Mouse (Mus musculus): ENCODE results near the gene Mical1. TPM values are rescaled to one million over a fixed set of nuclear protein-coding genes. Genes with fewer than 3 reads are reported as not detected.

The Mical1 gene
- polyA plus RNA-seq, 1 experiment = 34.2 TPM

- no peak for DNase-seq (ENCODE audit: low read depth)
- no peak for TF ChIP-seq CTCF (IDR thresholded peaks at IDR 0.05; ENCODE audit: borderline replicate concordance, extremely low read depth, insufficient read depth, insufficient read length)
- no peak for TF ChIP-seq POLR2A (IDR thresholded peaks at IDR 0.05; ENCODE audit: borderline replicate concordance, extremely low read depth, insufficient read depth, insufficient read length, poor library complexity, severe bottlenecking)
These were observed 28.9 kb downstream of the Mical1 start for GRCm38 (mm10) chr10:41504996-41505395.

GRCm38 (mm10) chr10:41505446-41505845, 29.3 kb downstream of the Mical1 start:
- TF ChIP-seq CTCF (IDR thresholded peaks at IDR 0.05; ENCODE audit: borderline replicate concordance, extremely low read depth, insufficient read depth, insufficient read length) = peak; percentile 70
- DNase-seq (ENCODE audit: low read depth) = peak; percentile 94

GRCm38 (mm10) chr10:41509160-41509559, 33.0 kb downstream of the Mical1 start:
- no peak for DNase-seq (ENCODE audit: low read depth)
- TF ChIP-seq POLR2A (IDR thresholded peaks at IDR 0.05; ENCODE audit: borderline replicate concordance, extremely low read depth, insufficient read depth, insufficient read length, poor library complexity, severe bottlenecking) = no peak
- TF ChIP-seq CTCF (IDR thresholded peaks at IDR 0.05; ENCODE audit: borderline replicate concordance, extremely low read depth, insufficient read depth, insufficient read length) = peak; percentile 41; the same call in 1 of the 2 replicates

DNA sequence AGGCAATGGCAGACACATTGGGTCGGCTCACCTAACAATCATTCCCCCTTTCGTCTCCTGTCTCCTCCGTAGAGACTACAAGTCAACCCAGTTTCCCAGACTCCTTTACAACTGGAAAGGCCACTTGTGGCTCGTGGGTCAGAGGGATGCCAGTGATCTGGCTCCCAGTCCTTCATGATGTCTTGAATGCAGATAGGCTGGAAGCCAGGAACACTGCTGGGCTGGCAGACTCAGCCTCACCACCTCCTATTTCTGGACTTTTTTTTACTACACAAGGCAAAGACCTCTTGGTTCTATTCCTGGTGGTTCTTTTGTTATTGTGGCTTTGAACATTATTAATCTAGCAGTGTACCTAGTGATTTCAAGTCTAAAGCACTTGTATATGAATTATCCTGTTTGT, 38.2 kb downstream of the Mical1 start:
- TF ChIP-seq POLR2A (IDR thresholded peaks at IDR 0.05; ENCODE audit: borderline replicate concordance, extremely low read depth, insufficient read depth, insufficient read length, poor library complexity, severe bottlenecking) (no peak), CTCF (IDR thresholded peaks at IDR 0.05; ENCODE audit: borderline replicate concordance, extremely low read depth, insufficient read depth, insufficient read length) (no peak)
- no peak for DNase-seq (ENCODE audit: low read depth)

- no peak for DNase-seq (ENCODE audit: low read depth)
- TF ChIP-seq POLR2A (IDR thresholded peaks at IDR 0.05; ENCODE audit: borderline replicate concordance, extremely low read depth, insufficient read depth, insufficient read length, poor library complexity, severe bottlenecking) = no peak
- TF ChIP-seq CTCF (IDR thresholded peaks at IDR 0.05; ENCODE audit: borderline replicate concordance, extremely low read depth, insufficient read depth, insufficient read length) = no peak
These were observed 38.8 kb downstream of the Mical1 start for GRCm38 (mm10) chr10:41514921-41515320.

DNA sequence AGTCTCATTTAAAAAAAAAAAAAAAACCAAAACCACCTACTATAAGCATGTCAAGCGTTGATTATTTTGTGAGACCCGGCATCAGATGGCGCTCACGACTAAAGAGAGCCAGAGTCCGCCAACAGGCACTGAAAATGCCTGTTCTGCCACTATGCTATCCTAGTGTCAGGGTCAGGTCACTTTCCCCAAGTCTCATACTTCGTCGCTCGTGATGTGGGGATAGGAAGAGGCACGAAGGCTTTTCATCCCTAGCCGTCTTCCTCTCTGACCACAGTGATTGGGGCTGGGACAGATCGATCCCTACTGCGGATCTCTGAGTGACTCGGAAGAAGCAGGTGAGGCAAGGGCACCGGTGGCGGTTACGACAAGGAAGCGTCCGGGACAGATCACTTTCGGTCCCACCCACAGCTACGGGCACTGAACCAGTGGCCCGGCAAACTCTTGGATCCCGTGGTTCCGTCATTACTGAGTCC, 42.4 kb downstream of the Mical1 start:
- peak; percentile 89 for DNase-seq (ENCODE audit: low read depth)
- TF ChIP-seq POLR2A (IDR thresholded peaks at IDR 0.05; ENCODE audit: borderline replicate concordance, extremely low read depth, insufficient read depth, insufficient read length, poor library complexity, severe bottlenecking) = no peak
- peak; percentile 57; the same call in 1 of the 2 replicates for TF ChIP-seq CTCF (IDR thresholded peaks at IDR 0.05; ENCODE audit: borderline replicate concordance, extremely low read depth, insufficient read depth, insufficient read length)

DNA sequence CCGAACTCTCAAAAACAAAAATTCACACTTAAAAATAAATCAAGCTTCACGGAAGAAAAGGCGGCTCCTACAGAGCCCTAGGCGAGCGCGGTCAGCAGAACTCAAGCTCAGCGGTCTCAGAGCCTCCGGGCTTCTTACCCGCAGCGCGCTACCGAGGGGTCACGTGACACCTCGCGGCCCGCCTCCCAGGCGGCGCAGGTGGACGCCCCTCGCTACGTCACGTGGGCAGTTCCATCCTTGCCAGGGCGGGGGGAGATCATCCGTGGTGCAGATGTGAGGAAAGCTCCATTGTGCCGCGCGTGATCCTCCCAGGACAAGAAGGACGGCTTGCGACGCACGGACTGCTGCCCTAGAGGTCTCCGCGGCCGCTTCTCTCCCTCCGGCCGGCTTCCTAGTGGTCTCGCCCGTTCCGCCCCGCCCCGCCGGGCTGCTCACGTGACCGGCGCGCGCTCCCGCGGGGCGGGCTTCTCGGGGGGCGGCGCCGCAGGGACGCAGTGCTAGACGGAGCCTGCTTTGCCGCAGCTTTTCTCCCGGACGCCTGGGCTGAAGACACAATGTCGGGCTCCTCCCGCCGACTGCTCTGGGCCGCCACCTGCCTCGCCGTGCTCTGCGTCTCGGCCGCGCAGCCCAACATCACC, 43.0 kb downstream of the Mical1 start, which contains the start of gene Cd164:
Gene Cd164, plus strand, starts transcription at position 434 of the 638 bp plus-strand sequence.
- DNase-seq (ENCODE audit: low read depth) = peak; percentile 98

GRCm38 (mm10) chr10:41519640-41520409, 43.7 kb downstream of the Mical1 start:
- DNase-seq (ENCODE audit: low read depth) = peak; percentile 68
- TF ChIP-seq CTCF (IDR thresholded peaks at IDR 0.05; ENCODE audit: borderline replicate concordance, extremely low read depth, insufficient read depth, insufficient read length) (no peak), POLR2A (IDR thresholded peaks at IDR 0.05; ENCODE audit: borderline replicate concordance, extremely low read depth, insufficient read depth, insufficient read length, poor library complexity, severe bottlenecking) (no peak)

More for the DNA sequence above, 43.0 kb downstream of the Mical1 start, which contains the start of gene Cd164:
- TF ChIP-seq CTCF (IDR thresholded peaks at IDR 0.05; ENCODE audit: borderline replicate concordance, extremely low read depth, insufficient read depth, insufficient read length) = no peak
- peak; percentile 96 for TF ChIP-seq POLR2A (IDR thresholded peaks at IDR 0.05; ENCODE audit: borderline replicate concordance, extremely low read depth, insufficient read depth, insufficient read length, poor library complexity, severe bottlenecking)

GRCm38 (mm10) chr10:41520410-41520673, 44.2 kb downstream of the Mical1 start:
- TF ChIP-seq POLR2A (IDR thresholded peaks at IDR 0.05; ENCODE audit: borderline replicate concordance, extremely low read depth, insufficient read depth, insufficient read length, poor library complexity, severe bottlenecking) (no peak), CTCF (IDR thresholded peaks at IDR 0.05; ENCODE audit: borderline replicate concordance, extremely low read depth, insufficient read depth, insufficient read length) (no peak)
- DNase-seq (ENCODE audit: low read depth) = no peak

DNA sequence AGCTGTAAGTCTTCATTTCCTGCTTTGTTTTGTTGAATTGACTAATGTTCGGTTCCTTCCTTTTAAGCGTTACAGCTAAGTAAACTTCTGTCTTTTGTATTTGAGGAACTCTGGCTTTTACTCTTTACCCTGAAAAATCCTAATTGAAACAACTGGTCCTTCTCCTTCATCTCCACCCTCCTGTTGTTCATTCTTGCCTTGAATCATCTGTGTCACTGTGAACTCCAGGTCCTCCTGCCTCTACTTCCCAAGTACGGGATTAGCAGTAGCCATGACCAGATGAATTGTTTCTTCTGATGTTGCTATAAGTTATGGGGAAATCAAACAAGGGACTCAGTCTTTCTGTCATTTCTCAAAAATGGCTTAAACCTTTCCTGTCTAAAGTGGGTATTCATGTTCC, 47.3 kb downstream of the Mical1 start:
- no peak for DNase-seq (ENCODE audit: low read depth)
- TF ChIP-seq POLR2A (IDR thresholded peaks at IDR 0.05; ENCODE audit: borderline replicate concordance, extremely low read depth, insufficient read depth, insufficient read length, poor library complexity, severe bottlenecking) (no peak), CTCF (IDR thresholded peaks at IDR 0.05; ENCODE audit: borderline replicate concordance, extremely low read depth, insufficient read depth, insufficient read length) (no peak)

DNA sequence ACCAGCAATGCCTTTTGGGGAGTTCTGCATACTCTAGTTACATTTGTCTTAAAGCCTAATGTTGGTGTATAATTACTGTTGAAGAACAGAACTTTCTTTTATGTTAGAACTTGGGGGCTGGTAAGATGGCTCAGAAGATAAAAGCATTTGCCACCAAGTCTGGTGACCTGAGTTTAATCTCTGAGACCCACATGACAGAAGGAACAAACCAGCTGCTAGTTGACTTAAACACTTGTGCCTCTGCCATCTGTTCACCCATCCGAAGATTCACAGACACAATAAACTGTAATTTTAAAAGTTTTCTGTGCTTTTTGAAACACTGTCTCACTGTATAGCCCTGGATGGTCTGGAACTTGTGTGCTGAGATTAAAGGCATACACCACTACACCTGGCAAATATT, 49.6 kb downstream of the Mical1 start:
- no peak for DNase-seq (ENCODE audit: low read depth)
- no peak for TF ChIP-seq POLR2A (IDR thresholded peaks at IDR 0.05; ENCODE audit: borderline replicate concordance, extremely low read depth, insufficient read depth, insufficient read length, poor library complexity, severe bottlenecking)
- TF ChIP-seq CTCF (IDR thresholded peaks at IDR 0.05; ENCODE audit: borderline replicate concordance, extremely low read depth, insufficient read depth, insufficient read length) = no peak

DNA sequence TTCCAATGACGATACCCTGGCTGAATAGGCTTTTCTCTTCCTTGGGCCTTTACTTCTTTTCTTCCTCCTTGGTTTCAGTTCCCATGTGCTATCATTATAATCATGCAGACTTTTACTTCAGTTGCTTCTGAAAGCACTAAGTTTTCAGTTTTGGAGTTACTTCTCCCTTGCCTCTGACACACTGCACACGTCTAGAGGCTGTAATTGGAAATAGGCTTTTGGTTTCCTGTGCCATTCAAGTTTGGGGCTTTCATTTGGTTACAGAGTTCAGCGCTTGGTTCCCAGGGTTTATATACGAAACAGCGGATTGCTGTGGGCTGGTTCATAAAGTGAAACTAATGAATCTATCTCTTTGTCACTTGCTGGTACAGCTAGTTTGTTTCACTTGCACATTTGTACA, 53.9 kb downstream of the Mical1 start:
- no peak for DNase-seq (ENCODE audit: low read depth)
- TF ChIP-seq POLR2A (IDR thresholded peaks at IDR 0.05; ENCODE audit: borderline replicate concordance, extremely low read depth, insufficient read depth, insufficient read length, poor library complexity, severe bottlenecking) = no peak
- no peak for TF ChIP-seq CTCF (IDR thresholded peaks at IDR 0.05; ENCODE audit: borderline replicate concordance, extremely low read depth, insufficient read depth, insufficient read length)
